Mouse (Mus musculus) lung, embryonic 16.5 days (tissue): ENCODE data around the gene Anapc2. TPM values are rescaled to one million over a fixed set of nuclear protein-coding genes. Genes with fewer than 3 reads are reported as not detected.

Experiments
- ATAC-seq: fragments of 200-750 bp; cut with Nextera tagmentation; 2 replicates; pipeline ENCODE4 v1.8.0; 2017; ENCODE audit warnings: low read depth, mild to moderate bottlenecking, moderate library complexity
- H3K27ac ChIP-seq: fragments of 300-500 bp; sonication (generic); 2 replicates; pipeline ENCODE4 v1.5.1; 2014; ENCODE audit warnings: mild to moderate bottlenecking, control low read depth, low read length
- H3K27me3 ChIP-seq: fragments of 300-500 bp; sonication (generic); 2 replicates; pipeline ENCODE4 v1.6.1; 2014; ENCODE audit warnings: low read depth, low read length, mixed read lengths; ENCODE audit not compliant: control insufficient read depth, insufficient read depth
- H3K36me3 ChIP-seq: fragments of 300-500 bp; sonication (generic); 2 replicates; pipeline ENCODE4 v1.6.1; 2014; ENCODE audit warnings: low read length; ENCODE audit not compliant: control insufficient read depth, insufficient read depth
- H3K4me1 ChIP-seq: fragments of 300-500 bp; sonication (generic); replicated peaks from 2 replicates; pipeline ENCODE4 v1.6.1; 2014; ENCODE audit warnings: low read length, mixed read lengths; ENCODE audit not compliant: control insufficient read depth, insufficient read depth
- H3K4me2 ChIP-seq: fragments of 300-500 bp; sonication (generic); 2 replicates; pipeline ENCODE4 v1.6.1; 2014; ENCODE audit warnings: low read depth, low read length, control low read depth
- H3K4me3 ChIP-seq: fragments of 300-500 bp; sonication (generic); 2 replicates; pipeline ENCODE4 v1.5.1; 2014; ENCODE audit warnings: mild to moderate bottlenecking, low read length, control low read depth
- H3K9ac ChIP-seq: fragments of 300-500 bp; sonication (generic); 2 replicates; pipeline ENCODE4 v1.6.1; 2014; ENCODE audit warnings: low read length, control low read depth
- H3K9me3 ChIP-seq: fragments of 300-500 bp; sonication (generic); 2 replicates; pipeline ENCODE4 v1.6.1; 2016; ENCODE audit warnings: low read length; ENCODE audit not compliant: control insufficient read depth
- WGBS: fragments of 180-500 bp; shearing (Covaris S2); extraction: QIAGEN DNeasy Blood & Tissue Kit; methylation state at CpG from one replicate; pipeline ENCODE4 v1.1.7; 2014; 5-methylcytosine and 5-hydroxymethylcytosine counted together
- polyA plus RNA-seq: library from polyadenylated mRNA; unstranded; fragments of >200 nt; fragmentation: Nextera tagmentation; extraction: Ambion mirVana; gene quantifications from 2 replicates; pipeline ENCODE4 v1.2.1, GENCODE M21; 2015

The Anapc2 gene
- polyA plus RNA-seq, 1 experiment from 2014 or later = 136 TPM

DNA sequence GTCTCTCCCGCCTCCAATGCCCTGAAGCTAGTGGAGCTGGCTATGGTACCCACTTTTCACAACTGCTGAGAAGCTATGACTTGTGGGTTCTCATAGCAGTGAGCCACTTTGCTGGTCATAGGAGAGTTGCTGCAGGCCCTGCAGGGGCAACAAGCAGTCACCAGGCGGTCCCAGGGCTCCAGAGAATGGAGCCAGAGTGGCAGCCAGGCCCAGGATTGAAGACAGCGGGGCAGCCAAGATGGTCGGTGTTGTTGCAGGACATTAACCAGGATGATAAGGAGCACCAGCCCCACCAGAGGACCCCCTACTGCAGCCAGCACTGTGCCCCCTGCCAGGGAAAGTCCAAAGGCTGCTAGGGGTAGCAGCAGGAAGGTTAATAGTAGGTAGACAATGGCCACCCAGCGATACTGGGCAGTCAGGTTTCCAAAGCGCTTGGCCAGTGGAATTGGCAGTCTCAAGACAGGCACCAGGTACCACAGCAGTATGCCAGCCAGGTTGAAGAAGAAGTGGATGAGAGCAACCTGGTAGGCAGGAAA lies 43.2 kb upstream of the Anapc2 start:
- Histone ChIP-seq H3K27me3 (no peaks in the 10 kb centered on the region), H3K9ac (peak overlapping the region; percentile 24; the same call in 1 of the 2 replicates), H3K4me3 (no peak overlapping the region), H3K4me2 (no peak overlapping the region), H3K36me3 (no peaks in the 10 kb centered on the region), H3K9me3 (no peaks in the 10 kb centered on the region), H3K4me1 (peaks cover 16% of the 10 kb centered on the region), H3K27ac (no peak overlapping the region)
- no peak for ATAC-seq
- WGBS = 69% methylated on average over 6 of the region's 6 CpGs

DNA sequence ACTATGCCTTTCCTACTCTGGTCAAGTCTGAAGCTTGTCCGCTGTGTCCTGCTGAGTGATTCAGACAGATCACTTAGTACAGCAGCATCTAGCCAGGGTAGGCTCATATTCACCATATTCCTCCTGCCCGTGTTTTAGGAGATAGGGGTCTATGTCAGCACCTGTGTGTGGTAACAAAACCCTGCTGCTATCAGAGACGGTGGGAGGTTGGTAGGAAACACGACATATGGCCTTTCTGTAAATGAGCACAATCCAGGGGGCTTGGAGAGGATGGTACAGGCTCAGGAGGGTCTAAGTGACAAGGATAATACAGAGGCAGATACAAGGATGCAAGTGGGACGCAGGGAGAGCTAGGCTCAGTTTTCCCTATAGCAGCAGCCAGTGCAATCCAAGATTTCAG lies 42.7 kb upstream of the Anapc2 start:
- Histone ChIP-seq H3K9ac (no peak overlapping the region), H3K4me3 (no peak overlapping the region), H3K27ac (no peak overlapping the region), H3K4me1 (peaks cover 16% of the 10 kb centered on the region), H3K4me2 (no peak overlapping the region), H3K36me3 (no peaks in the 10 kb centered on the region), H3K9me3 (no peaks in the 10 kb centered on the region), H3K27me3 (no peaks in the 10 kb centered on the region)
- ATAC-seq = no peak
- 64% methylated on average over 5 of the region's 5 CpGs for WGBS

DNA sequence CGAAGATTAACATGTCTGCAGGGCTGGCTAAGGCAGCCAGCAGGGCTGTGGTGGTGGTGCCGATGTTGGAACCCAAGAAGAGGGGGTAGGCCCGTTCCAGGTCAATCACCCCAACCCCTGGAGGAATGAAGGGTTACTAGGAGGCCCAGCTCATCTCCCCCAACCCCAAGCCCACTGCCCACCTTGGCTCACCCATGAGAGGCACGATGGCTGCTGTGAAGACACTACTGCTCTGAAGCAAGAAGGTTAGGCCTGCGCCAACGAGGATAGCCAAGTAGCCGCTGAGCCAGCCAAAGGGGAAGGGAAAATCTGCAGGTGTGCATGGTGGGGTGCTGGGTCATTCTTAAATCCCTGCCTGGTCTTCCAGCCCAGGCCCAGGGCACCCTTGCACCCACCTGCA lies 41.7 kb upstream of the Anapc2 start:
- H3K9ac ChIP-seq = no peak overlapping the region
- H3K4me1 ChIP-seq = peaks cover 13% of the 10 kb centered on the region
- H3K4me3 ChIP-seq = no peak overlapping the region
- H3K27ac ChIP-seq = no peak overlapping the region
- H3K4me2 ChIP-seq = no peak overlapping the region
- 75% methylated on average over 7 of the region's 7 CpGs for WGBS
- no peak for ATAC-seq
- no peaks in the 10 kb centered on the region for H3K9me3 ChIP-seq
- H3K36me3 ChIP-seq = no peaks in the 10 kb centered on the region
- H3K27me3 ChIP-seq = no peaks in the 10 kb centered on the region

DNA sequence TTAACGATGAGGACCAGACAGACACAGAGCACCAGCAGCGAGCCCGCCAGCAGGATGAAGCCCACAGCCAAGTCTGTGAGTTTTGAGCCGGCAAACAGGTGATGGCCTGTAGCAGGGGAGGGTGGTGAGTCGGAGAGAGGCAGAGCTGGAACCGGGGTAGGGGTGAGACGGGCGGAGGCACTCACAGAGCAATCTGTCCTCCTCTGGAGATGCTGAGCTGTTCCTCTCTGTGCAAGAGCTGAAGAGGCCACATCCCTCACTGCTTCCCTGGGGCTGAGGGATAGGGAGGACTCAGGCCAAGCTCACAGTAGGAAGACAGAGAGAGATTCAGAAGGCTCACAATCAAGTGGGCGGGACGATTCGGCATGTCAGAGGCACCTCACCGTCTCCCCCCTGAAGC lies 41.2 kb upstream of the Anapc2 start:
- Histone ChIP-seq H3K27me3 (no peaks in the 10 kb centered on the region), H3K4me3 (no peak overlapping the region), H3K4me2 (no peak overlapping the region), H3K9me3 (no peaks in the 10 kb centered on the region), H3K4me1 (peaks cover 9% of the 10 kb centered on the region; the same call in 1 of the 2 replicates), H3K9ac (no peak overlapping the region), H3K27ac (no peak overlapping the region), H3K36me3 (no peaks in the 10 kb centered on the region)
- ATAC-seq = no peak
- 57% methylated on average over 12 of the region's 12 CpGs for WGBS

DNA sequence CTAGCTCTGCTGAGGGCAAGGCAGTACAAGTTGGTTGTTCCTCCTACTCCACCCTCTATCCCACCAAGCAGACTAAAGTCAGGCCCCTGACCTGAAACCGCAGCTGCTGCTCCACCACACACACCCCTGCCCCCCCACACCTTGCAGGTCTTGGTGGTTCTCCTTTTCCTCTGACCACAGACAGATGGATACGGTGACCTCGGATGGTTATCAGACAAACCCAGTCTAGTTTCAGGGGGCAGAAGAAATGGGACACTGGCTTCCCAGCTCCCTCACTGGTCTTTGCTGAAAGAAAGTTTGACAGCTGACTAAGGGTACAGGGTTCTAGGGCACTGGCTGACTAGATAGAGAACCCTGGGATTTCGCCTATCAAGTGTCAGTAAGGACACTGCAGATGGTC lies 38.9 kb upstream of the Anapc2 start:
- Histone ChIP-seq H3K4me3 (no peak overlapping the region), H3K4me1 (peaks cover 5% of the 10 kb centered on the region; the same call in 1 of the 2 replicates), H3K9me3 (no peaks in the 10 kb centered on the region), H3K9ac (no peak overlapping the region), H3K4me2 (no peak overlapping the region), H3K27ac (no peak overlapping the region), H3K36me3 (no peaks in the 10 kb centered on the region), H3K27me3 (no peaks in the 10 kb centered on the region)
- 59% methylated on average over 4 of the region's 4 CpGs for WGBS
- no peak for ATAC-seq

DNA sequence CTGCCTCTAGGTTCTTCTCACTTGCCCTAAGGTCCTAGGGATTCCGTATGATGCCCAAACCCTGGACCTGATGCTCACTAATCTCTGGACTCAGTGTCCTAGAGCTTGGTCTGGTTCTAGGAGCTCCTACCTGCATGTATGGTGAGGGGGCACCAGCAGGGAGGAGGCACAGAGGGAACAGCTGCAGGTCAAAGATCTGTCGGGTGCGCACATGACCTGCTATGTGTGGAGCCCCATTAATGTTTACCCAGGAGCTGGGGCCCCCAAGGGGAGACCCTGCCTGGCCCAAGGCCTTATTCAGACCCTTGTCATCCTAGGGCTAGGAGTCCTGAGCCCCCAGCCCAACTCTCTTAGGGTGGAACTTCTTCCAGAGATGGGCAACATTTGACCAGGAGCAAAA lies 38.2 kb upstream of the Anapc2 start, which contains the start of gene Slc34a3:
Slc34a3 (minus strand) TSS at position 315 of the 400 bp plus-strand sequence.
- Histone ChIP-seq H3K9me3 (no peaks in the 10 kb centered on the region), H3K9ac (no peak within 1 kb of the TSS), H3K27ac (no peak within 1 kb of the TSS), H3K36me3 (no peaks in the 10 kb centered on the region), H3K4me1 (no peaks in the 10 kb centered on the region; the same call in 1 of the 2 replicates), H3K27me3 (no peaks in the 10 kb centered on the region), H3K4me3 (no peak within 1 kb of the TSS), H3K4me2 (no peak within 1 kb of the TSS)
- no peak for ATAC-seq
- WGBS = 61% methylated on average over 3 of the region's 3 CpGs

DNA sequence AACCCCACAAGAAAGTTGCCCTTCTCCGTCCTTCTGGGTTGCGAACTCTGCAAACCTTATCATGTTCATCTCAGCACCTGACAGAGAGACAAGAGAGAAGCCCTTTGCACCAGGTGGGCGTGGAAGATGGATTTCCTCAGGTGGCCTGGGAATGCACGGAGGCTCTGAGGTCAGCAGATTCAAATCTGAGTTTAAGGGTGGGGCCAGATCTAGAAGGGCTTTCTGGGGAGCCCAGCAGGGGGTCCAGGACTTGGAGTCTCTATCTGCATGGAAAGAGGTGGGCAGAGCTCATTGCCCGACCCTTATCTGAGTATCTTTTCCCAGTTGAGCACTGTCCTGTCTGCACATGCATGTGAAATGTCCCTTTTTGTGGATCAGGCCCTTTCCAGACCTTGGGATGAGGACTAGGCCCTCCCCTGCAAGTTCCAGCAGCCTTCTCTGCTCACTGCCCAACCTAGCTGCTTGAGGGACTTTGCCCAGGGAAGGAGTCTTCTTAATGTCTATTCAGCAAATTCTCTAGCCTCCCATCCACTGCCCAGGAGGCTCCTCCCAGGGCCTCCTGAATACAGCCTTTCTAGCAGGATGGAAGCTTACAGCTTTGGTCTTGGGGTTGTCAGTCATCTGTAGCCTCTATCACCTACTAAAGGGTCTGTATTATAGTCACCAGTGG lies 37.6 kb upstream of the Anapc2 start:
- H3K27me3 ChIP-seq = no peaks in the 10 kb centered on the region

DNA sequence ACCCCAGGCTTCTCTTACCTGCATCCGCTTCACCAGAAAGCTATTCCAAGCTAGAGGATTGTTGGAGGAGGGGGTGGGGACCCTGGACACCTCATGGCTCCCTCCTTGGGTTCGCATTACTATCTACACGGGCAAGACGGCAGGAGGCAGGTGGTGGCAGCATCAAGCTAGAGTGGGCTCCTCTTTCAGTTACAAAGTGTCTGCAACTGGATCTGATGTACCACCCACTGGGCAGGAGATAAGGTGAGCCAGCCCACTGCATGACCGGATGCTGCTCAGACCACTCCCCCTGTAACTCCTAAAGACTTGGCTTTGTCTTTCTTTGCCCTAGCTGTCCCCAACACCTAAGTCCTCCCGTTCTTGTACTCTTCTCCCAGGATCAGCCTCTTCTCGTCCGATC lies 35.7 kb upstream of the Anapc2 start, which contains the start of gene Rnf224:
Rnf224 (minus strand) TSS at position 174 of the 400 bp plus-strand sequence.
- peaks cover 1% of the 10 kb centered on the region for H3K27me3 ChIP-seq

More for the DNA sequence above, 37.6 kb upstream of the Anapc2 start:
- Histone ChIP-seq H3K9ac (no peak overlapping the region), H3K4me1 (no peaks in the 10 kb centered on the region), H3K36me3 (no peaks in the 10 kb centered on the region), H3K9me3 (no peaks in the 10 kb centered on the region), H3K4me2 (no peak overlapping the region), H3K27ac (no peak overlapping the region), H3K4me3 (no peak overlapping the region)
- no peak for ATAC-seq
- WGBS = 45% methylated on average over 5 of the region's 5 CpGs

DNA sequence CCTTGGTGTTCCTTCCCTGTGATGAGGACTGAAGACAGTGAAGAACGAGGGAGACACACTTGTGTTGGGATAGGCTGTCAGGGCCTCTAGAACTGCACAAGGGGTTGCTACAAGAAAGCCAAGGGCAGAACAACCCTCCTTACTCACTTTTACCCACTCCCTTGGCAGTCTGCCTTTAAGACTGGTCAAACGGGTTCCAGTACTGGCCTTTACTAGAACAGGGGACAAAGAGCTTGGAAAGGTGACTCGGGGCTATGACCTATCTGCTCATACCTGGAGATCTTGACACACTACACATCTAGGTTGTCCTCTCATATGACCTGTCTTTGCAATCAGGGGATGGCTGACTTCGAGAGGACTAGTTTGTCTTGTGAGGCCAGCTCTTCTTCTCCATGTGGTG lies 34.8 kb upstream of the Anapc2 start:
- Histone ChIP-seq H3K27ac (no peak overlapping the region), H3K9ac (no peak overlapping the region), H3K36me3 (no peaks in the 10 kb centered on the region), H3K4me3 (no peak overlapping the region), H3K4me1 (peaks cover 8% of the 10 kb centered on the region), H3K27me3 (peaks cover 10% of the 10 kb centered on the region), H3K4me2 (no peak overlapping the region), H3K9me3 (no peaks in the 10 kb centered on the region)
- 43% methylated on average over 4 of the region's 4 CpGs for WGBS
- no peak for ATAC-seq

More for the DNA sequence above, 35.7 kb upstream of the Anapc2 start, which contains the start of gene Rnf224:
- WGBS = 24% methylated on average over 8 of the region's 8 CpGs
- Histone ChIP-seq H3K9ac (no peak within 1 kb of the TSS), H3K4me1 (peaks cover 8% of the 10 kb centered on the region), H3K36me3 (no peaks in the 10 kb centered on the region), H3K9me3 (no peaks in the 10 kb centered on the region), H3K4me2 (no peak within 1 kb of the TSS), H3K27ac (no peak within 1 kb of the TSS), H3K4me3 (no peak within 1 kb of the TSS)
- no peak for ATAC-seq
